Mouse (Mus musculus) heart, embryonic 15.5 days (tissue): ENCODE measurements around the gene Plekha6. TPM values are rescaled to one million over a fixed set of nuclear protein-coding genes. Genes with fewer than 3 reads are reported as not detected.
A peak's percentile ranks its signal among the peaks of the same experiment; 100 is the strongest.
"Not testable (repeated sequence)": the region's sequence is repeated elsewhere in the genome, so short reads cannot be mapped to it uniquely, and the experiment has no call there.

ENCODE experiments used
- ATAC-seq: fragments of 200-750 bp; cut with Nextera tagmentation; replicated peaks from 2 replicates; pipeline ENCODE4 v1.8.0; 2017; ENCODE audit warnings: low read depth, moderate TSS enrichment; ENCODE audit not compliant: insufficient number of reproducible peaks, insufficient read depth, low FRiP score
- H3K27ac ChIP-seq: fragments of 300-500 bp; sonication (generic); 2 replicates; pipeline ENCODE4 v1.5.1; 2015; ENCODE audit warnings: mild to moderate bottlenecking, inconsistent platforms
- H3K27me3 ChIP-seq: fragments of 300-500 bp; sonication (generic); 2 replicates; pipeline ENCODE4 v1.6.1; 2015; ENCODE audit warnings: inconsistent platforms
- H3K36me3 ChIP-seq: fragments of 300-500 bp; sonication (generic); 2 replicates; pipeline ENCODE4 v1.6.1; 2015; ENCODE audit warnings: mild to moderate bottlenecking, inconsistent platforms
- H3K4me1 ChIP-seq: fragments of 300-500 bp; sonication (generic); replicated peaks from 2 replicates; pipeline ENCODE4 v1.6.1; 2015; ENCODE audit warnings: inconsistent platforms
- H3K4me2 ChIP-seq: fragments of 300-500 bp; sonication (generic); 2 replicates; pipeline ENCODE4 v1.6.1; 2015; ENCODE audit warnings: inconsistent platforms, mild to moderate bottlenecking, moderate library complexity
- H3K4me3 ChIP-seq: fragments of 300-500 bp; sonication (generic); 2 replicates; pipeline ENCODE4 v1.5.1; 2015; ENCODE audit warnings: mild to moderate bottlenecking, inconsistent platforms
- H3K9ac ChIP-seq: fragments of 300-500 bp; sonication (generic); 2 replicates; pipeline ENCODE4 v1.6.1; 2015; ENCODE audit warnings: mild to moderate bottlenecking, inconsistent platforms
- H3K9me3 ChIP-seq: fragments of 300-500 bp; sonication (generic); replicated peaks from 2 replicates; pipeline ENCODE4 v1.6.1; 2016; ENCODE audit warnings: inconsistent platforms
- WGBS: fragments of 180-500 bp; shearing (Covaris S2); methylation state at CpG from one replicate; pipeline ENCODE4 v1.1.7; 2015; ENCODE audit warnings: mixed read lengths; 5-methylcytosine and 5-hydroxymethylcytosine counted together
- polyA plus RNA-seq: library from polyadenylated mRNA; unstranded; fragments of >200 nt; fragmentation: Nextera tagmentation; extraction: Ambion mirVana; gene quantifications from 2 replicates; pipeline ENCODE4 v1.2.1, GENCODE M21; 2015

The Plekha6 gene
- polyA plus RNA-seq, 1 experiment from 2014 or later: 12.2 TPM

GRCm38 (mm10) chr1:133327094-133327493, 163.1 kb downstream of the Plekha6 start:
- 58% methylated on average over 5 of the region's 5 CpGs for WGBS
- H3K27me3 ChIP-seq: peaks cover 40% of the 10 kb centered on the region
- no peak for ATAC-seq
- no peaks in the 10 kb centered on the region for H3K9me3 ChIP-seq
- H3K4me2 ChIP-seq: no peak overlapping the region
- peaks cover 8% of the 10 kb centered on the region for H3K4me1 ChIP-seq
- no peak overlapping the region for H3K9ac ChIP-seq
- H3K36me3 ChIP-seq: no peaks in the 10 kb centered on the region
- no peak overlapping the region for H3K4me3 ChIP-seq
- H3K27ac ChIP-seq: no peak overlapping the region

GRCm38 (mm10) chr1:133328299-133328795, 164.3 kb downstream of the Plekha6 start:
- H3K4me2 ChIP-seq: no peak overlapping the region
- whole genome bisulfite sequencing: 73% methylated on average over 6 of the region's 6 CpGs
- H3K27ac ChIP-seq: no peak overlapping the region

DNA sequence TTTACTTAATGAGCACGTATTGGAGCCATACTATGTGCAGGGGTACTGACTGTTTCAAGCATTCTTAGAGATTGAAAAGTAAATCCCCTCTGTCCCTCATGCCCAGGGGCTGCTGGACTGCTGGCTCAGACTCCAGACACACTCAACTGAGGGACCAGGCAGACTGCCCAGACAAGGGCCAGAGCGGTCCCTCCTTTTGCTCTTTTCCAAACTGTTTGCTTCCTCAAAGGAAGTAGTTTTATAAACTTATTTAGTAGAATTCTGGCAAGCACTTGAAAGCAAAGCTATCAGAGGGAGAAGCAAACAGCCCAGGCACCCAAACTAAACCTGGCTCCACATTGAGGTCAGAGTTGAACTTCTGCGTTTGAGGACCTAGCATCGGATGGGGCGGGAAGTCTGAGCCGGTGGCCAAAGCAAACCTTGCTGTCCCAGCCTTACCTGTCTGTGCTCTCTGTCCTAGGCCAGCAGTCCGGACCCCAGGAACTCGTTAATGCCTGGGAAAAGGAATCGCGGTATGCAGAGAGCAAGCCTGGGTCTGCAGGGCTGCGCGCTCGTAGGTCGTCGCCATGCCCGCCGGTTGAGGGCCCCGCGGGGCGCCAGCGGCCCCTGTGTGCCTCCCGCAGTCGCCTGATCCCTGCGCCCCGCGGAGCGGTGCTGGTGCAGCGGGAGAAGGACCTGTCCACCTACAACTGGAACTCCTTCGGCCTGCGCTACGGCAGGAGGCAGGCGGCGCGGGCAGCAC, 165.1 kb downstream of the Plekha6 start:
- Histone ChIP-seq H3K27me3 (peaks cover 38% of the 10 kb centered on the region), H3K4me3 (peak overlapping the region; percentile 32), H3K9me3 (no peaks in the 10 kb centered on the region), H3K4me2 (peak overlapping the region; percentile 64), H3K27ac (no peak overlapping the region), H3K9ac (peak overlapping the region; percentile 31; the same call in 1 of the 2 replicates), H3K36me3 (no peaks in the 10 kb centered on the region), H3K4me1 (peaks cover 8% of the 10 kb centered on the region)
- WGBS: 6% methylated on average over 34 of the region's 34 CpGs
- no peak; the same call in 1 of the 2 replicates for ATAC-seq

More at GRCm38 (mm10) chr1:133328299-133328795, 164.3 kb downstream of the Plekha6 start:
- ATAC-seq: no peak
- Histone ChIP-seq H3K9ac (no peak overlapping the region), H3K4me1 (peaks cover 8% of the 10 kb centered on the region), H3K9me3 (no peaks in the 10 kb centered on the region), H3K36me3 (no peaks in the 10 kb centered on the region), H3K4me3 (no peak overlapping the region), H3K27me3 (peaks cover 40% of the 10 kb centered on the region)

- Histone ChIP-seq H3K9ac (peak overlapping the region; percentile 31; the same call in 1 of the 2 replicates), H3K4me2 (peak overlapping the region; percentile 64), H3K36me3 (no peaks in the 10 kb centered on the region), H3K27me3 (peaks cover 37% of the 10 kb centered on the region), H3K27ac (no peak overlapping the region), H3K4me3 (peak overlapping the region; percentile 32), H3K9me3 (no peaks in the 10 kb centered on the region), H3K4me1 (peaks cover 8% of the 10 kb centered on the region)
- ATAC-seq: no peak
- 28% methylated on average over 7 of the region's 7 CpGs for WGBS
Observed at GRCm38 (mm10) chr1:133329638-133329964, 165.6 kb downstream of the Plekha6 start.

DNA sequence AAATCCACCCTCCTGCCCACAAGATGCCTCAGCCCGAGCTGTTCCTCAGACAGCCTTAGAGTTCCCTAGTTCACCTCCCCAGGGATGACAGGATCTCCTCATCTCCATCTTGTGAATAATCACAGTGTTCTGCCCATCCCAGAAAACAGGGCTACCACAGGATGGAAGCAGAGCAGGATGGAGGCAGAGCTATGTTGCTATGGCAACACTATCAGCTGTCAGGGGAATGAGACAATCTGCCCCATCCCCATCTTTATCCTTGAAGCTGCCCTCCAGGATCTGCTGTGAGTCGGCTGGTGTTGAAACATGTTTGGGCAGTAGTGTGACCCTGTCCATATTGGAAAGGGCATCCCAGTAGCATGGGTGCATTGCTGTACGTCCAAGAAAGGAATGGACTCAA, 167.1 kb downstream of the Plekha6 start:
- H3K9ac ChIP-seq: no peak overlapping the region
- no peak overlapping the region for H3K4me2 ChIP-seq
- no peak for ATAC-seq
- no peak overlapping the region for H3K27ac ChIP-seq
- 49% methylated on average over 3 of the region's 3 CpGs for WGBS
- no peak overlapping the region for H3K4me3 ChIP-seq
- peaks cover 8% of the 10 kb centered on the region for H3K4me1 ChIP-seq
- H3K36me3 ChIP-seq: no peaks in the 10 kb centered on the region
- peaks cover 37% of the 10 kb centered on the region for H3K27me3 ChIP-seq
- no peaks in the 10 kb centered on the region for H3K9me3 ChIP-seq

GRCm38 (mm10) chr1:133332656-133333430, 168.8 kb downstream of the Plekha6 start:
- H3K27ac ChIP-seq: no peak overlapping the region
- no peak overlapping the region for H3K9ac ChIP-seq
- no peak overlapping the region for H3K4me3 ChIP-seq
- no peak overlapping the region for H3K4me2 ChIP-seq
- peaks cover 31% of the 10 kb centered on the region for H3K27me3 ChIP-seq
- H3K4me1 ChIP-seq: peaks cover 8% of the 10 kb centered on the region
- no peaks in the 10 kb centered on the region for H3K9me3 ChIP-seq
- WGBS: 82% methylated on average over 11 of the region's 11 CpGs
- no peak for ATAC-seq
- H3K36me3 ChIP-seq: no peaks in the 10 kb centered on the region

GRCm38 (mm10) chr1:133333937-133334336, 169.9 kb downstream of the Plekha6 start:
- 74% methylated on average over 6 of the region's 6 CpGs for WGBS
- Histone ChIP-seq H3K27me3 (peaks cover 21% of the 10 kb centered on the region), H3K9me3 (no peaks in the 10 kb centered on the region), H3K4me2 (no peak overlapping the region), H3K27ac (no peak overlapping the region), H3K9ac (no peak overlapping the region), H3K4me1 (peaks cover 8% of the 10 kb centered on the region), H3K36me3 (no peaks in the 10 kb centered on the region), H3K4me3 (no peak overlapping the region)
- ATAC-seq: no peak

DNA sequence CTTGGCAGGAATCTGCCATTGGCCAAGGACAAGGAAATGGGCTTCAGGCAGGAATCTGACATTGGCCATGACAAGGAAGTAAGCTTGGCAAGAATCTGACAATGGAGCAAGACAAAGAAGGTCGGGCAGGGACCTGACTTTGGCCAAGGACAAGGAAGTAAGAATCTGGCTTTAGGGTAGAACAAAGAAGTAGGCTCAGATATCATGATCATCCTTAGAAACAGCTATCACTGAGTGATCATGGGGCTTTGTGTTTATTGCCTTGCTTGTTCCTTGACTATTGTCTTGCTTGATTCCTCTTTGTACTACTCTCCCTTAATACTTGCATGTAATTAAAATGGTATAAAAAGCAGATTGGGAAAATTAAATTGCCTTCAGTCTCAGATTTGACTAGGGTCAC, 176.4 kb downstream of the Plekha6 start:
- H3K27me3 ChIP-seq, H3K27ac ChIP-seq, H3K4me1 ChIP-seq, H3K4me3 ChIP-seq, H3K36me3 ChIP-seq, H3K9ac ChIP-seq, H3K4me2 ChIP-seq, ATAC-seq, H3K9me3 ChIP-seq: not testable (repeated sequence)
- 59% methylated on average over 1 of the region's 1 CpGs for WGBS

DNA sequence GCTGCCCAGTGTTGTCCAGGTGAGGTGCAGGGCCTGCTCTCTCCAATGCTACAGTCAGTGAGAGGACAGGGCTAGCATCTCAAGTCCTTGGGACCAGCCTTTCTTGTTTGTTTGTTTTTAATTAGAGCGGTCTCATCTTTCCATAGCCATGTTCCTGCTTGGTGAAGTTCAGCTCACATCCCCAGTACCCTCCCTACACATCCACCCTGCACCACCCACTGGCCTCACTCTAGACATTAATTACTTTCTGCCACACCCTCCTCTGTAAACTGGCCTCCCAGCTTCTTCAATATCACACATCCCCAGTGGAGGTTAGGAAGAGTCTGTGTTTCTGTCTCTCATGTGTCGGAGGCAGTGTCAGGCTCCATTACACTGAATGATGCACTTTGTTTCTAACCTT, 180.3 kb downstream of the Plekha6 start:
- no peak for ATAC-seq
- no peak overlapping the region for H3K4me3 ChIP-seq
- peaks cover 9% of the 10 kb centered on the region for H3K4me1 ChIP-seq
- H3K36me3 ChIP-seq: no peaks in the 10 kb centered on the region
- H3K27ac ChIP-seq: no peak overlapping the region
- H3K4me2 ChIP-seq: no peak overlapping the region
- WGBS: 89% methylated on average over 2 of the region's 2 CpGs
- no peak overlapping the region for H3K9ac ChIP-seq
- H3K9me3 ChIP-seq: no peaks in the 10 kb centered on the region
- peaks cover under 1% of the 10 kb centered on the region; the same call in 1 of the 2 replicates for H3K27me3 ChIP-seq

DNA sequence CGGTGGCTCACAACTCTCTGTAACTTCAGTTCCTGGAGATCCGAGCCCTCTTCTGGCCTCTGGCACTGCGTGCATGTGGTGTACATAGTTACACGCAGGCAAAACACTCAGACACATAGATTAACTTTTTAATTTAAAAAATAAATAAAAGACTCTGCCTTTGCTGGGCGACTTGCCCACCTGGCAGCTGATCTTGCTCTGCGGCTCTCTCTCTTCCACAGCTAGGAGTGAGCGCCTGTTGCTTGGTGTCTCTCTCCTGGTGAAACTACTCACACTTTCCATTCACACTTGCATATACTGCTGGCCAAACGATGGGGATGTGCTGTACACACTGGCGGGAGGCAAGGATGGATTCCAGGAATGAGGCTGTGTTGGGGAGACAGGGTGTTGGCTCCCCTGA, 182.5 kb downstream of the Plekha6 start:
- Histone ChIP-seq H3K4me3 (no peak overlapping the region), H3K4me2 (no peak overlapping the region), H3K27me3 (peaks cover 3% of the 10 kb centered on the region; the same call in 1 of the 2 replicates), H3K36me3 (no peaks in the 10 kb centered on the region), H3K4me1 (peaks cover 9% of the 10 kb centered on the region), H3K27ac (no peak overlapping the region), H3K9me3 (no peaks in the 10 kb centered on the region), H3K9ac (no peak overlapping the region)
- ATAC-seq: no peak
- 79% methylated on average over 9 of the region's 9 CpGs for WGBS

DNA sequence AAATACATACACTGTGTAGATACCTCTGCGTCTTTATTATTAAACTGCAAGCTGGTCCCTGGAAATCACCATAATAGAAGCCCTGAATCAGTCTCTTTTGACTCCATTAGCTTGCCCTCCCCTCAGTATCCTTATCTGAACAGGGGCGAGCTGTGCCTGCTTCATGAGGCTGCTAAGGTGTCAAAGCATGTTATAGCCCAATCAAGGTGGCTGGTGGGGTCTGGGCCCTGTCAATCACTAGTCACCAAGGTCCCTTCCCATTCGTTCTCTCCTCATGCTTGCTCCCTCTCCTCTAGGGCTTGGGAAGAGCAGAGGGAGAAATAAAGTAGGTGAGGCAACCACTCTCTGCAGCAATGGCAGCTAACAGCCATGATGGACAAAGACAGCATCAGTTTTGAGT, 183.2 kb downstream of the Plekha6 start:
- ATAC-seq: no peak
- peaks cover 9% of the 10 kb centered on the region; the same call in 1 of the 2 replicates for H3K27me3 ChIP-seq
- H3K9ac ChIP-seq: no peak overlapping the region
- 48% methylated on average over 3 of the region's 3 CpGs for WGBS
- no peak overlapping the region for H3K4me2 ChIP-seq
- H3K4me1 ChIP-seq: peaks cover 9% of the 10 kb centered on the region
- H3K36me3 ChIP-seq: no peaks in the 10 kb centered on the region
- no peaks in the 10 kb centered on the region for H3K9me3 ChIP-seq
- H3K4me3 ChIP-seq: no peak overlapping the region
- H3K27ac ChIP-seq: no peak overlapping the region
